Mouse (Mus musculus): Measurements from ENCODE around the gene Meis2.

GRCm38 (mm10) chr2:116065057-116065456 lies 582 bp downstream of the Meis2 start:
- TF ChIP-seq CTCF (IDR thresholded peaks at IDR 0.05; ENCODE audit: low read depth, low read length) (no peak), POLR2A (IDR thresholded peaks at IDR 0.05; ENCODE audit: borderline replicate concordance, low read depth, low read length) (no peak)
